Mouse (Mus musculus) hematopoietic stem cell, adult 5-6 weeks (primary cell): ENCODE data around the gene Hnrnpab. TPM values are rescaled to one million over a fixed set of nuclear protein-coding genes. Genes with fewer than 3 reads are reported as not detected.

Source experiments
- ATAC-seq, 2 experiments: fragments of 125-278 bp in 1 of 2; replicated peaks in 1 of 2; 2 replicates each; pipeline ENCODE4 v1.8.0; 2016 to 2017; ENCODE audit warnings: inconsistent platforms in 2 of 2, mild to moderate bottlenecking in 2 of 2, moderate number of reproducible peaks in 2 of 2, low read depth in 1 of 2, moderate TSS enrichment in 1 of 2; ENCODE audit not compliant: low FRiP score in 2 of 2, poor library complexity in 2 of 2, severe bottlenecking in 2 of 2, insufficient read depth in 1 of 2, low TSS enrichment in 1 of 2
- total RNA-seq: library from RNA; stranded (forward); fragments of 172-1452, 232-1000 nt; gene quantifications from 2 replicates; pipeline ENCODE4 v1.2.3, GENCODE M21; 2017

The Hnrnpab gene
- 761 and 1,232 TPM in 2 replicates for total RNA-seq

DNA sequence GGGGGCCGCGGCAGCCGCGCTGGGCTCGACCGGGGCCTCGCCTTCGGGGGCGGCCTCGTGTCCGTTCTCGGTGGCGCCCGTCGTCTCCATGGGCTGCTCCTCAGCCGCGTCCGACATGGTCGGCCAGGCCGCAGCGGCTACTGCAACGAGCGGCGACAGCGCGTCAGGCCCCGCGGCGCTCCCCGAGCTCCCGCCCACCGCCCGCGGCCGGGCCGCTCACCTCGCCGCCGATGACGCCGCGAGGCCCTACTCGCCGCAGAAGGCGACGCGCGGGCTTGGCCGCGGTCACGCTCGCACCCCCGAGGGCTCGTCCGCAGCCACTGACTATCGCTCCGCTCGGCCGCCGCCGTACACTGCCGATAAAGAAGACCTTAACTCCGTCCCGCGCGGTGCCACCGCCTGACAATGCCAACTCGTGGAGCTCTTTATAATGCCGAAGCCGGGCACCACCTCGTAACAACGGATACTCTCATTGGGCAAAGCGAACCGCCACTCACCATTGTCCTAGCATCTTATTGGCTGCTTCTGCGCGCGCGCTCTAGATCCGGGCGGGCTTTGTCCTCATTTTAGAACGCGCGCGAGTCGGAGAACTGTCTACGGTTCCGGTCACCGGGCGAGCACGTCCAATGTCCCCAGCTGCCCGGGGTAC lies at the start of gene Hnrnpab:
Gene Hnrnpab (minus strand): TSS at position 401 of the 649 bp plus-strand sequence.
- peak; percentile 81 to 90 for ATAC-seq

DNA sequence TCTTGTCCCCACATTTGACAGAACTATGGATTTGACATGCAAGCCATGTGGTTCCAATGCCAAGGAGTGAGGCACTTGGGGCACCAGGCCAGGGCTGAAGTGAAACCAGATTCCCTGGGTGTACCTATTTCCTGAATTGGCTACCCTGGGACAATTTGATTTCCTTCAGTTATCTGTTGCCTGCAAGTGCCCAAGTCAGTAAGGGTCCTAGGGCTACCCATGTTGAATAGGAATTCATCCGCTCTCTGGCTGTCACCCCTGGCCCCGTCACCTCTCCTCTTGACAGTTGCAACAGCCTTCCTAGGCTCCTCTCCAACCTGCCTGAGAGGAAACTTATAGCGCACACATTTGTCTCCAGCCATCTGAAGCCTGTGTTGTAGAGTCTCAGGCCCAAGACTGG lies 48.2 kb upstream of the Hnrnpab start:
- ATAC-seq, result no peak

DNA sequence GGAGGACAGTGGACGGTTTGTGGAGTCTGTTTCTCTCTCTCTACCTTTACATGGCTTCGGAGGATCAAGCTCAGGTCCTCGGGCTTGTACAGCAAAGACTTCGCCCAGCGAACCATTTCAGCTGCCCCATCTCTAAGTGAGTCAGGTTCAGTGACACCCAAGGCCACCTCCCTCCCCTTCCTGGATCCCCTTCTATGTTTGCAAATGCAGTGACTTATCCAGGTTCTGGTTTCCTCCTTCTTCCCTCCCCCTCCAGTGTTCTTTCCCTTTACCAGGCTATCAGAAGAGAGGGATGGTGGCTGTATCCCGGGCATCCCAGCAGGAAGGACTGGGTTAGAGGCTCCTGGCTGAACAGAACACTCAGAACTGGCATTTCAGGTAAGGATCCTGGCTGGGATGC lies 47.1 kb upstream of the Hnrnpab start:
- no peak for ATAC-seq

DNA sequence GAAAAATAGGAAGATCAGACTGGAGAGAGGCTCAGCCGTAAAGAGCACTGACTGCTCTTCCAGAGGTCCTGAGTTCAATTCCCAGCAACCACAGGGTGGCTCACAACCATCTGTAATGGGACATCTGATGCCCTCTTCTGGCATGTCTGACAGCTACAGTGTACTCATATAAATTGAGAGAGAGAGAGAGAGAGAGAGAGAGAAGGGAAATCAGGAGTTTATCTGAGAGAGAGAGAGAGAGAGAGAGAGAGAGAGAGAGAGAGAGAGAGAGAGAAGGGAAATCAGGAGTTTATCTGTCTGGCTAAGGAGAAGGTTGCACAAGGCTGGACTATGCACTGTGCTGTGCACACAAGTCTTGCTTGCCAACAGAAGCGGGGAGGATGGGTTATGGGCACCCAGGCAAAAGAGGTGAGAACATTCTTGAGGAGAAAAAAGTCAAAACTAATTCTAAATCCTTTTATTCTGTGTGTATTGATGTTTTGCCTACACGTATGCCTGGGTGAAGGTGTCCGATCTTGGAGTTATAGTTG lies 46.3 kb upstream of the Hnrnpab start:
- ATAC-seq, result no peak

DNA sequence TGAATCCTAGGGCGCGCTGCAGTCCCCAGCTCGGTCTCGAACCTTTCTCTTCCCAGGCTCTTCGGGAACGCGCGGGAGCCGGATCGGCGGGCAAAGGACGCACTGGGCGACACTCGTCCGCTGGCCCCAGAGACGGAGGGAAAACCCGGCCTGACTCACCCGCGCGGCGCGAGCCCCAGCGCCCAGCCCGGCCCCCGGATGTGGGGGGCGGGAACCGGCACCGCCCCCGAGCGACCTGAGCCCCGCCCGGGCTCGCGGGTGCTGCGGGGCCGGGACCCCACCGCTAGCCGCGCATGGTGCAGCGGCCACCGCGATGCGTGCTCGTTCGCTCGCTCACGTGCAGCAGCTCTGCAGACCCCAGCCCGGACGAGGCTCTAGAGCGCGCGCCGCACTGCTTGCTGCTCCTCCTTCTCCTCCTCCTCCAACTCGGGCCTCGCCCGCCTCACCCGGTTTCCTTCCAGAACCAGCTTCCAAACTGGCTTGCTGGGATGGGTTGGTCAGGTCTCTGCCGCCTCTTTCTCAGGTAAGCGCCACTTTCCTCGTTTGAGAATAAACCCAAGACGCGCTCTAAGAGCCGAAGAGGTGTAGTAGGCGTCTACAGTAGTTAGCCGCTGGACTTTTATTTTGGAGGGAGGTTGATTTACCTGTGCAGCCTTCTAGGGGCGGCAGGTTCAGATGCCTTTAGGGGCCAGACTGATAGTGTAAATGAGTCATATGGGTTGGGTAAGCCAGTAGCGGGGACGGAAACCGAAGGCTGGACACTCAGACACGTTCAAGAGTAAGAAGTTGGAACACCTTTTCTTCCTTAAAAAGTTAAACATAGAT lies 44.3 kb upstream of the Hnrnpab start, which contains the start of the genes N4bp3 and D930048N14Rik:
Gene N4bp3 (minus strand): TSS at position 152 of the 825 bp plus-strand sequence.
Gene D930048N14Rik (plus strand): TSS at position 264 of the 825 bp plus-strand sequence.
- peak in 1 of 2 experiments; percentile 34; a peak in 2 of 4 replicates for ATAC-seq

DNA sequence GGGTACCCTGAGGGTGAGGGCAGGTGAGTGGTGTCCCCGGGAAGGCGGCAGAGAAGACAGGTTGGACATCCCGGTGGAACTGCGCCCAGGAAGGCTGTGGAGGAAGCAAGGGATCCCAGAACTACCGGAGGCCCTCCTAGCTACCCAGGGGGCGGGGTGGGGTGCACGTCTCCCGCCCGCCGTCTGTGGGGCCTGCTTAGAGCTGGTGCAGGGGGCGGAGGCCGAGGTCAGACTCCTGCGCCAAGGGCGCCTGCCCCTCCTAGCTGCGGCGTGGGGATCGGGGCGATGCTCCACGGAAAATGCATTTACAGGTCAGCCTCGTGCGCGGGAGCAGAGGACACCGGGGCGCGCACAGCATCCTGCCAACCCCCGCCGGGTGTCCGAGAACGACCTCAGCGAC lies 43.6 kb upstream of the Hnrnpab start:
- ATAC-seq, result peak in 1 of 2 experiments; percentile 9; a peak in 2 of 4 replicates

DNA sequence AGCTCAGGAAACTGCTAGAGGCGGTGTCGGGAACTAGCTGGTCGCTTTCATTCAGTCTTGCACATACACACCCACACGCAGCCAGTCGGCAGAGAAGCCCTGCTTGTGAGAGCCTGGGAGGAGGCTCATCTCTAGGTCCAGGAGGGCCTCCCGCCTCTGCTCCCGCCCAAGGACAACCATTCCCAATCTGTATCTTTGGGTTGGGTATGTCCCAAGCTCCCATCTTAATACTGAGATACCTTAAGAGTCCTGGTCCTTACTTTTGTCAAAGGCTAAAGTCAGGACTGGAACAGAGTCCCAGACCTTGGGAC lies 43.2 kb upstream of the Hnrnpab start:
- no peak for ATAC-seq

DNA sequence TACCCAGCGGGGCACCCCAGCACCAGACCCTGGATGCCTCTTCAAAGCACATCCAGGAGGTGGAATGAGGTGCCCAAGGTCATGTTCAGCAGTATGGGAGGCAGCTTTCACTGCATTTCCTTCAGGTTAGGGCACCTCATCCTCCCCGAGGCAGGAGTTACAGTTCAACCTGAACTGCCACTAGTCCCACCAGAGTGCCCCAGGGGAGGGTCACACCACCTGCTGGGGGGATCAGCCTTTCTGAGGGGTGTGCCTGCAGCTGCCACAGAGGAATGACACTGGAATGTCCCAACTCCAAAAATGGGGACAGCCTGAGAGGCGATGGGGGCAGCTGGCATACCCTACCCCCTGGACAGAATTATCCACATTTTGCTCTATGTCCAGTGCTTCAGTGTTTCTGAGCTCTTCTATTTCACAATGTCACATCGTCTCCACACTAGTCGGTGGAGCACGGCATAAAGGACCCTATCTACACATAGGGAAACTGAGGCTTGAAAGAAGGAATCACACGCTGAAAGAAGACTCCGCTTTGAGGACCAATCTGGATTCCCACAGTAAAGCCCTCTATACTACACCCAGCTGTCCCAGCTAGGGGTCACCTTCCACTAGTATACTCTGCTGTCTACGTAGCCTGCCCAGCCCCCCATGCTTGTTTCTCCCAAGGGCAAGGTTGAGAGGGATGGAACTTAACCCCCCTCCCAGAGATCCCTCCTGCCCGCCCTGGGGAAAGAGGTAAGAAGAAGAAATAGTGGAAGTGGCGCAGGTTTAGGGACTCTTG lies 42.7 kb upstream of the Hnrnpab start:
- ATAC-seq, result no peak

DNA sequence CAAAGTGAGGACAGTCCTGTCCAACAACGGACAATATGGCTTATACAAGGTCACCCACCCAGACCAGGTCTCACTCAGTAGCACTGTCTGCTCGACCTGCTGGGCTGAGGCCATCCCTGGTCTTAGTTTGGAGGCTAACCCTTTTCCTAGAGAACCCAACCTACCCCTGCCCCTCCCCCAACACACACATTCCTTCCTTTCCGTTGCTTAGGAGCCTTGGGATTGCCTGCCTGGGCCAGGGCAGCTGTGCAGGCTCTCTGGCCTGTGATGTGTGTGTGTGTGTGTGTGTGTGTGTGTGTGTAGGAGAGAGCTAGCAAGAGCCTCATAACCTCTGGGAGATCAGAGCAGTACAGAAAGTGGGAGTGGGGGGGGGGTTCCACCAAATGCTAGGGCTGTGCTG lies 41.9 kb upstream of the Hnrnpab start:
- no peak for ATAC-seq

DNA sequence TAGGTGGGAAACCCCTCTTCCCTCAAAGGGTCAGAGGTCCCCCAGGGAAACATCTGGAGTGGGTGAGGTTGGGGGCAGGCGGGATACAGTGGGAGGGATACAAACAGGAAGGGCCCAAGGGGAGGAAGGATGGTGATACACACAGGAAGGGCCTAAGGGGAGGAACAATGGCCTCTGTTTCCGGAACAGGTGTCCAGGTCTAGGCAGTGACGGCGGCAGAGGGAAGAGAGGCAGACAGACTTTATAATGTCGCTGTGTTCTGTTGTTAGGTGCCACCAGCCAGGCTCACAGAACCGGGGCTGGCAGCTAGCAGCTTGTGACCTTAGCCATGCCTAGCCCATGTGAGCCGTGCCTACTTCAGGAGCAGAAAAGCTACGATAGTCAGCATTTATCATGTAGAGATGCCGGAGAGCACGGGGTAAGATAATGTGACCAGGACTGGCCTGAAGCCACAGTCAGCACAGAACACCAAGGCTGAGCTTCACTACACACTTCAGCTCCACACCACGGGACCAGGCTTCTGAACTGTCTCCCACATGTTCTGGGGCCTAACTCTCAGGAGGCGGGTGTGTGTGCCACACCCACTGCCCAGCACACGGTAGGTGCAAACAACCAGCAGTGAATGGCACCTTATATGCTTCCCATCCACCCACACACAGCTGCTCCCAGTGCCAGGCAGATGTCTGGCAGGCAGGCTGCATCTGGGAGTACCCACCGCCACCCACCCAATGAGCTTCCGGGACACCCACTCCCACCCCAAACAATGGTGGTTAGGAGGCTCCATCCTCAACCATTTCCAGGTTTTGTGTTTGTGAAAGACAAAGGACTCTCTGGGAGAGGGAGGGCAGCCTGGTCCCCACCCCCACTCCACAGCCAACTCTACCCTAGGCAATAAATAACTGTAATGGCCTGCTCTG lies 40.4 kb upstream of the Hnrnpab start:
- no peak; a peak in 1 of 4 replicates for ATAC-seq

DNA sequence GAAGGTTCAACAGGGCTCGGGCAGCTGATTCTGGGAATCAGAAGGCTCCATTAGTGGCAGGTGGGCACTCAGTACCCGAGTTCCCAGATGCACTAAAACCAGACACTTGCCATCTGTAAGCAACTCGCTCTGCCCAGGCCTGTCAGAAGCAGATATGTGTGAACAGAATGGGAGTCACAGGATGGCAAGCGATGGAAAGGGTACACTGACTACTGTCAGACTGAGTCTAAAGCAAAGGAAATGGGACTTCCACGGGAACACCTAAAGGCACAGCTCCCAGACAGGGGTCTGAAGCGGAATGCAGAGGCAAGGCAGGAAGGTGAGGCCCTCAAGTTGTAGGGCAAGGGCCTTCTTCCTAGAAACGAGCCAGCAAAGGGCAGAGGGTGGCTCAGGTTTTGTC lies 39.6 kb upstream of the Hnrnpab start:
- ATAC-seq, result no peak

DNA sequence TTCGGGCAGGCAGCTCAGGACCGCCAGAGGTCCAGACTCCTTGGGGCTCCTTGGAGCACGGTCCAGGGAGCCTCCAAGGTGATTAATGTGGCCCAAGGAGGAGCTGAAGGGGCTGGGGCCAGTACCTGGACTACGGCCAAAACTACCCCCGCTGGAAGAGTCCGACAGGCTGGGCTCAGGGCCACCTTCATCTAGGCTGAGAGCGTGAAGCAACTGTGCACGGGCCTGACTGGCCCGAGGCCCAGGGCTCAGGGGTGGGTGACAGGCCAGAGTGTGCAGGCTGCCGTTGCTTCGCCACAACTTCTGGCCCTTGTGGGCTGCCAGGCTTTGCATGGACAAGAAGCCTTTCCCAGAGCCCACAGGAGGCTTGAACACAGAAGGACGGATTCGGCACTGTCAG lies 38.6 kb upstream of the Hnrnpab start:
- no peak for ATAC-seq

DNA sequence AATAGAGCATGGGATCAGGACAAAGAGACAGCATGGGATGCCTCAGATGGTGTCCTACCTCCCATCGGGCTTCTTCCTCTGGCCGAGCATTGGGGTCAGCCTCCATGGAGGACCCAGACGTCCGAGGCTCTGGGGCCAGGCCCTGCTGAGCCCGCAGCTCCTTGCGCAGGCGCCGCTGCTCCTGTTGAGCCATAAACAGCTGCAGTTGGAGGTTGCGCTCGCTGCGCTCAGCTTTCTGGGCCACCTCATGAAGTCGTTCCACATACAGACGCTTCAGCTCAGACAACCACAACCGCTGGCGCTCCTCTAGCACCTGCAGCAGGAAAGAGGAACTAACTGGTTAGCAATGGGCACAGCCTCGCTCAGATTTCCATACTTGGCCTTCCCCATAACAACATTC lies 37.6 kb upstream of the Hnrnpab start:
- ATAC-seq, result peak; percentile 88 to 90

DNA sequence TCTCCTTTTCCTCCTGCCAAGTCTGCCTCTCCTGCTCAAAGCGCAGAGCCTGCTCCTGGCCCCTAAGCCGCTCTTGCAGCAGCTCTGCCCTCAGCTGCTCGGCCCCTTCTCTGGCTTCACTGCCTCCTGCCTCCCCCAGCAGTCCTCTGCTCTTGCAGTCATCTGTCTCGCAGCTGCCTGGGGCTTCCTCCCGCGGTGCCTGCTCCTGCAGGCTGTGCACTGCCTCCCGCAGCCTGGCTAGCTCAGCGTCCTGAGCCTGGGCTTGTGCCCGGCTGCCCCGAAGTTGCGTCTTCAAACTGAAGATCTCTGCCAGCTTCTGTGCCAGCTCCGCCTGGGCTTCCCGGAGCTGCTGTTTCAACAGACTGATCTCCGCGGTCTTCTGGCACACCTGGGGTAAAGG lies 37.1 kb upstream of the Hnrnpab start:
- ATAC-seq, result peak; percentile 29 to 38; a peak in 1 of 4 replicates

DNA sequence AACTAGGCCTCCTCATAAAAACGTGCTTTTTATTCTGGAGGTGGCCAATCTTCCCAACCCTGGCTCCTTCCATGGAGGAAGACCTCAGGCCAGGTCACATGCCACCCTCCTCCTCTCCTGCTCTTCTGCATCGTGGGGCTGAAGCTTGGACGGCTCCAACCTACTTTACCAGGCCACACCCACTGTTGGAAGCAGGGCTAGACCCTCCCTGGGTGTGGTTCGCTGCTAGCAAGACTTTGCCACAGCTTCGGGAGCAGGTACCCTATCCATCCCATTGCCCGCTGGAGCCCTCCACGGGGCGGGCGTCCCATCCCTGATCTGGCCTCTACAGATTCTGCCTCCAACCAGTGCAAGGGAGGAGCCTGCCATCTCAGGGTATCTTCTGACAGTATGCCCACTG lies 36.6 kb upstream of the Hnrnpab start:
- no peak for ATAC-seq

DNA sequence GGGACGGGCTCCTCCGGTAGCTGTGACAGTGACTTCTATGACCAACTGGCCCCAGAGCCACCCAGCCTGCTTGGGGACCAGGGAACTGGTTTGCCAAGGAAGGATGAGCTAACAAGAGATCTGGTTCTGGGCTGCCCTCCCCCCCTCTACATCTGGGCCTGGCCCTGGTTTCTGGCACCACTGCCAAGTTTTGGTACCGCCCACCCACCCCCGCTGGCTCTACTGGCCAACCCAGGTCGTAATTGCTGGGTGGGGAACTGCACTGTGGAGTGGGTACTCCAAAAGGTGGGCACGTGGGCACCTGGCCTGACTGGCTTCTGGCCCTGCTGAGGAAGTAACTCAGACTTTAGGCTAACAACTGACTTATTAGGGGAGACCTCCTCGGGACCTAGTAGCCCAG lies 34.1 kb upstream of the Hnrnpab start:
- no peak for ATAC-seq

DNA sequence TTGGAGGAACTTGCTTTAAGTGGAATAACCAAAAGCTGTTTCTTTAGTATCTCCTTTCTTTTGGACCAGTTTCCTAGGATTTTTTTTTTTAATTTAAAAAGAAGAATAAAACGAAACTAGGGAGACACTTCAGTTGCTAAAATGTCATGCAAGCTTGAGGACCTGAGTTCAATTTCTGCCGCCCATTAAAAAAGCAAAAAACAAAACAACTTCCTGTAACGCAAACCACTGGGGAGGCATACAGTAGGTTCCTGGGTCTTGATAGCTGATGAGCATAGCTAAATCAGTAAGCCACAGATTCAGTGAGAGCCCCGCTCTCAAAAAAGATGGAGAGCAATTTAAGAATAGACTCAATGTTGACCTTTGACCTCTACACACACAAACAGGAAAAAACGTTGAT lies 31.9 kb upstream of the Hnrnpab start:
- ATAC-seq, result no peak
